Mouse (Mus musculus): ENCODE data around the gene Tceal5.

DNA sequence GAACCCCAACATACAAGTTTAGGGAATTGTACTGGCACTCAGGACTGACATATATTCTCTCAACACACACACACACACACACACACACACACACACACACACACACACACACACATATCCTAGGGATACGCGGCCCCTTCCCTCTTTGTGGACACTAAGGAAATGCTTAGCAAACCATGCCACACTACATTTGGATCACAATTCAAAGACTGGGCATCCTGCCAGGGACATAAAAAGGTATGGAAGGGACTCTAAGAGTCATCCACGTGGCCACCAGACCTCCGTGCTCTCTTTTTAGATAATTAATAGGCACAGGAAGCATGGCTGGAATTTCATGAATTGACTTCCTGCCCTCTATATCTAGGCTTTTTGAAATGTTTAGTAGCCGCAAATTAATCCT is 24.1 kb upstream of the Tceal5 start:
- TF ChIP-seq GATA1 (IDR thresholded peaks at IDR 0.05; ENCODE audit: borderline replicate concordance, low read length) (no peak), FLI1 (IDR thresholded peaks at IDR 0.05; ENCODE audit: low read length) (no peak)

All from megakaryocyte, embryonic 14.5 days (primary cell).